Mouse (Mus musculus) spleen, embryonic (tissue): ENCODE data around the gene Tmem238.
"Not testable (repeated sequence)": the region's sequence is repeated elsewhere in the genome, so short reads cannot be mapped to it uniquely, and the experiment has no call there.

Experiments
- CTCF ChIA-PET: fragments of 350-600 bp; sonication (Branson Sonifier 250); formaldehyde crosslinking; loops from one replicate; lab custom pipeline; 2022; lab: Charles Lee

Gene Tmem238

DNA sequence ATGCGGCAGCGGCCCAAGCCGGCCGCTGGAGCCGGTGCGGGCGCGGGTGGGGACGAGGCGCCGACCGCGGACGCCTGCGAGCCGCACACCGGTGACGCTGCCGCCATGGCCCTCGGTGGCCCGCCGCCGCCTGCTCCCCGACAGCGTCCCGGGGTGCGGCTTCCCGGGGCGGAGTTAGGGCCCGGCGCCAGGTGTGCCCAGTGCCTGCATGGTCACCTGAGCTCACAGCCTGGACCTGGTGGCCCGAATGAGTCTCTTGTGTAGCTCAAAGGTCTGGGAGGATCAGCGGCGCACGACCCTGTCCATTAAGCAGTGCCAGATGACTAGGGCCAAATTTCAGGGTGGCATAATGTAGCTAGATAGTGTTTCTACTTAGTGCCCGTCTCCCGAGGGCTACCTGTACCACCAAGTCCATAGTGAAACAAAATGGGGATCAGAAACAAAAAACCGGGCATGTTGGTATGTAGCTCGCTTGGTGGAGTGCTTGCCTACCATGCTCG lies at the start of gene Tmem238:
Gene Tmem238, minus strand, starts transcription at position 221 of the 500 bp plus-strand sequence.
- CTCF ChIA-PET = no interaction called here

DNA sequence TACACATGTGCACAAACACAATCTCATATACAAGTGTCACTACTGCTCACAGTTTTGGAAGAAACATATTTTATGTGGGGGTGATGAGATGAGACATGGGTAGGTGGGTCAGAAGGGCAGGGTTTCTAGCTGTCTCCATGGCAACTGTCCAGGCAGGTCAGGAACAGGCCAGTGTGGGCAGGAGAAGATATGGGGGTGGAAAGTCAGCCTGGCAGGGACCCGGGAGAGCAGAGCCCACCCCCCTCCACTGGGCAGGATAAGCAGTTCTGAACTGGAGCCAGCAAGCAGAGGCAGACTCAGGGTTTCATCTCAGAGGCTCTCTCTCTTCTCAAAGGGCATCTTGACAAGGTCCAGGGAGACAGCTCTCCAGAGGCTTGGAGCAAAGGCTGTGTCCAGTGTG lies 48.2 kb upstream of the Tmem238 start:
- CTCF ChIA-PET = no interaction called here

DNA sequence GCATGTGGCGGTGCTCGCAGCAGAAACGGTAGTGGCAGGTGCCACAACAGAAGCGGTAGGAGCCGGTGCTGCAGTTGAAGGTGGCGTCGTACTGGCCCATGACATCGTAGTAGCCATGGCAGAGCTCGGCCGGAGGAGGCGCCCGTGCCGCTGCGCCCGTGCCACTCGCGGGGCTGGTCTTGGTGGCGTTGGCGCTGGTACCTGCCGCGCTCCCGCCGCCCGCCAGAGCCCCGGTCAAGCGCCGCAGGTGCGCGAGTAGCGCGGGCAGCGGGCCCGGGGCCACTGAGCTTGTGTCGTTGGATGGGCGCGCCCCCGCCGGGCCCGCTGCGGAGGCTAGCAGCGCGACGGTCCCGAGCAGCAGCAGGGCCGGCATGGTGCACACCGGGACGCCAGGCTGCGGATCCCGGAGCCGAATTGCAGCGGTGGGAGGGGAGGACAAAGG lies 46.9 kb upstream of the Tmem238 start:
- CTCF ChIA-PET = no interaction called here

DNA sequence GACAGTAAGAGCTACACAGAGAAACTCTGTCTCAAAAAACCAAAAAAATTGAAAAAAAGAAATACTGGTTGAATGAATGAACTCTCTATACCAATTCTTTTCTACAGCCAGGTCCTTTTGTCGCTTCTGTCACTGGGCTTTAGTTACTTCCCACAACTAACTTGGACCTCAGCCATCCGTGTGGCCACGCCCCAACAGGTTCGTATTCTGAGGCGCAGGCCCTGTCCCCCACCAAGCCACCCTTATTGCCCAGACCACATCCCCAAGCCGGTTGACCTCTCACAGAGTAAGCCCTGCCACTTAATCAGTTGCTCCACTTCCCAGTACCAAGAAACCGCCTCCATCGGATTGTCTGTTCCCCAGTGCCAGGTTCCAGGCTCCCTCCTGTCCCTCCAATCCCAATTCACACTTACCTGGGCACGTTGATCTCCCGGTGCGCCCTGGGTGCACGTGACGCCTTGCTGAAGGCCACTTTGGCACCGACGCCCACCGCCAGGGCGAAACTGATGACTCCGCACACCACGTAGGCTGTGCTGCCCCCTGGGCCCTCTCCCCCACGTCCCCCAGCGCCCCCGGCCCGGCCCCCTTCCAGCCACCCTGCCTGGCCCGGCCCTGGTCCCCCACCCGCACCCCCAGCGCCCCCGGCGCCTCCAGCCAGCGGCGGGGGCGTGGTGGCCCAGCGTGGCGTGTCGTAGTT lies 46.3 kb upstream of the Tmem238 start:
- CTCF ChIA-PET = no interaction called here

DNA sequence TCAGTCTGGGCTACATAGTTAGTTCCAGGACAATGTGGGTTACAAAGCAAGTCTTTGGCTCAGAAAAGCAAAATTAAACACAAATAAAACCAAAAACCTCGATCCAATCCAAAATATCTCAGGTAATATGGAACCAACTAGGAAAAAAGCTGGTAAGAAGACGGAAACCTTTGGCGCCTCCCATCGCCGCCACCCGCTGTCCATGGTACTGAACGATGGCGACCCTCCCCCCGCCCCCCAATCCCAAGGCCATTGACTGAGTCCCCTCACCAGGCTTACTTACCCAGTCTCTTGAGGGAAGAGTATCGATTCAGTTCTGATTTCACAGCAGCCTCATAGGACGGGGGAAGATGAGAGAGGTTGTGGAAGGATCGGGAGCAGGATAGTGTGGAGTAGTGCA lies 41.0 kb upstream of the Tmem238 start:
- CTCF ChIA-PET = no interaction called here

DNA sequence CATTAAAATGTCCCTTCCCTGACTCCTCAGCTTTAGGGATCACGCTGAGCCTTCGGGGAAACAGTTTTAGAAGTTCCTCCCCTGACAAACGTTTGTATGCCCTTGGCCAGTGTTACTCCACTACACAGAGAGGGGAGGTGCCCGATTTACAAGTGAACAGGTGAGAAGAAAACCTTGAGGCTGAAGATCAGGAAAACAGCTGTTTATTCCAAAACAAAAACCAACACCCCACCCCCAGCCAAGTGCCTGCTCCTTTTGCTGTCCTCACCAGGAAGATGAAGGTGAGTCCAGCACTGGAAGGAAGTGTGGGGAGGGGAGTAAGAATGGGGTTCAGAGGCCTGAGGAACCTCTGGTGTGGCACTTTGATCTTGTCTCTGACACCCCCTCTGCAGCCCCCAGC lies 35.9 kb upstream of the Tmem238 start:
- CTCF ChIA-PET = no interaction called here

DNA sequence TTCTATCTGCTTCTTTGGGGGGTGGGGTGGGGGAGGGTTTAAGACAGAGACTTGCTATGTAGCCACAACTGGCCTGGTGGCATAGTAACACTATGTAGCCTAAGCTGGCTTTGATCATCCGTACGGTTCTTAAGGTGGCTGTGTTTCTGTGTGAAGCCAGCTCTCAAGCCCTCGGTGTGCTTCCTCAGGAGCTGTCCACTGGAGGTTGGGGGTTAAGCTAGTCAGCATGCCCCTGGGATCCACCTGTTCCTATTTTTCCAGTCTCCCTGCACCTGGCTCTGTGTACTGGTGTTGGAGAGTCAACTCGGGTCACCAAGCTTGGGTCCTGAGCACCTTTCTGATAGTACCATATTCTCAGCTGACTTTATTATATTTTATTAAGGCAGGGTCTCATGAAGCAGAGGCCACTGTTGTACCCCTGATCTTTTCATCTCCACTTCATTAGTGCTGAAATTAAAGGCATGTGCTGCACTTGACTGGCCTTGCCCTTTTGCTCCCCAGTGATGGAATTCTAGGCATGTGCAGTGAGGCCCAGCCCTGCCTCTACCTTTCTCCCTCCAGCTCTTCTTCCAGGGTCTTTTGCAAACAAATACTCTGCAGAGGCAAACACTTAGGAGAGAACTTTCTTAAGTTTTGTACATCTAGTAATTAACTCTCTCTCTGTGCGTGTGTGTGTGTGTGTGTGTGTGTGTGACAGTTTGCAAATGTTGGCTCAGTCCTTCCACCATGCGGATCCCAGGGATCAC lies 32.9 kb upstream of the Tmem238 start:
- CTCF ChIA-PET = no interaction called here

DNA sequence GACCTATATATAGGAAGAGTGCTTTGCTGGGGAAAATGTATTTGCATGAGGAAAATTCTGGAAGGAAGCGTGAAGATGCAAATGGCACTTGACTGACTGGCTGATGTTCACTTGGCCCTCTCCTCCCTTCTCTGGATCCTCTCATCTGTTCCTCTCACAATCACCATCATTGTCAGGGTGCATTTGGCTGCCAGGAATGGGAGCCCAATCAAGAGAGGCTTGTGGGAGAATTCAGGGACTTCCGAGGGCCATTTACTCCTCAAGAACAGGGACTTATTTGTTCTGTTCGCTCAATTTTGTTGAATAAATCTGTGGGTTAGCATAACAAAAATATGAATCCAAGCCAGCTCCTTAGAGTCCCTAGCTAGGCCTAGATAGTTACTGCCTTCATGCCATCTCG lies 32.2 kb upstream of the Tmem238 start:
- CTCF ChIA-PET = no interaction called here

DNA sequence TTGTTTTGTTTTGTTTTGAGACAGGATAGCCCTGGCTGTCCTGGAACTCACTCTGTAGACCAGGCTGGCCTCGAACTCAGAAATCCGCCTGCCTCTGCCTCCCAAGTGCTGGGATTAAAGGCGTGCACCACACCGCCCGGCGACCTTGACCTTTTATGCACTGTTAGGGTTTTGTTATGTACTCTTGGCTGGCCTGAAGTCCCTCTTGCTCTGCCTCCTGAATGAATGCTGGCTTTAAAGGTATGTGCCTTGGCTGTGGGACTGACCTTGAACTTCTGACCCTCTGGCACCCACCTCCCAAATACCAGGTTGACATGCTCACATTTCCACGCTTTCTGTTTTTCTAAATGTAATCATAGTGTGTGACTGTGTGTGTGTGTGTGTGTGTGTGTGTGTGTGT lies 31.5 kb upstream of the Tmem238 start:
- CTCF ChIA-PET = not testable (repeated sequence)

DNA sequence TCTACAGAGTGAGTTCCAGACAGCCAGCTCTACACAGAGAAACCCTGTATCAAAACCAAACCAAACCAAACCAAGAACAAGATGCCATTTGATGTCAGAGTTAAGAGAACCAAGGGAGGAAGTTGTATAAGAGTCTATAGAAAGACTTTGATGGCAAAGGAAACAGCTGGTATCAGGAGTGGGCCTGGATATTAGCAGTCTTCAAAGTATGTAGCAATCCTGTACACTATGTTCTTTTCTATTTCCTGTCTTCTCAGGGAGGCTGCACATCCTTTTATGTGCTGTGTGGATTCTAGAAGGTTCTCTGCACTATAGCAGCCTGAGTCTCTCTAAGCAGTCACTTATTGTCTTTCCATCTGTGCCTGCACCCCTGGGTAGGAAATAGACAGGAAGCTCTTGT lies 27.1 kb upstream of the Tmem238 start:
- CTCF ChIA-PET = no interaction called here

DNA sequence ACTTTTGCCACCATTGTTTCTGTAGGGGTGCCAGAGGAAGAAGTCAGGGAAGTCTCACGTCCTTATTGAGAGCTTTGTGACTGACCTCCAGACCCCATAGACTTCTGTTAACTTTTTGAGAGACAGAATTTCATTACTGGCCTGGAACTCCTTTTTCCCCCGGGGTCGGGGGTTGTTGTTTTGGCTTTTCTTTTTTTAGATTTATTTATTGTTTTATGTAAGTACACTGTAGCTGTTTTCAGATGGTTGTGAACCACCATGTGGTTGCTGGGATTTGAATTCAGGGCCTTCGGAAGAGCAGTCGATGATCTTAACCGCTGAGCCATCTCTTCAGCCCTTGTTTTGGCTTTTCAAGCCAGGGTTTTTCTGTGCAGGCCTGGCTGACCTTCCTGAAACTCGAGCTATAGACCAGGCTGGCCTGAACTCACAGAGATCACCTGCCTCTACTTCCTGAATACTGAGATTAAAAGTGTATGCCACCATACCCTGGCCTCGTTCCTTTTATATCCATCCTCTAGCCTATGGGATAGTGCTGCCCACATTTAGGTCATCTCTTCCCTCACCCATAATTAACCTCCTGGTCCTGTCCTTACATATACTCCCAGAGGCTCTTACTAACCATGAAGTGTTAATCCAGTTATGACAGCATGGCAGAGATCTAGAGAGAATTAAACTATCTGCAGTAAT lies 23.8 kb upstream of the Tmem238 start:
- CTCF ChIA-PET = interaction anchor here (0.6 kb wide), 1 partner anchor 10 kb away, joined by 3 read pairs; no protein-coding TSS in a partner anchor

DNA sequence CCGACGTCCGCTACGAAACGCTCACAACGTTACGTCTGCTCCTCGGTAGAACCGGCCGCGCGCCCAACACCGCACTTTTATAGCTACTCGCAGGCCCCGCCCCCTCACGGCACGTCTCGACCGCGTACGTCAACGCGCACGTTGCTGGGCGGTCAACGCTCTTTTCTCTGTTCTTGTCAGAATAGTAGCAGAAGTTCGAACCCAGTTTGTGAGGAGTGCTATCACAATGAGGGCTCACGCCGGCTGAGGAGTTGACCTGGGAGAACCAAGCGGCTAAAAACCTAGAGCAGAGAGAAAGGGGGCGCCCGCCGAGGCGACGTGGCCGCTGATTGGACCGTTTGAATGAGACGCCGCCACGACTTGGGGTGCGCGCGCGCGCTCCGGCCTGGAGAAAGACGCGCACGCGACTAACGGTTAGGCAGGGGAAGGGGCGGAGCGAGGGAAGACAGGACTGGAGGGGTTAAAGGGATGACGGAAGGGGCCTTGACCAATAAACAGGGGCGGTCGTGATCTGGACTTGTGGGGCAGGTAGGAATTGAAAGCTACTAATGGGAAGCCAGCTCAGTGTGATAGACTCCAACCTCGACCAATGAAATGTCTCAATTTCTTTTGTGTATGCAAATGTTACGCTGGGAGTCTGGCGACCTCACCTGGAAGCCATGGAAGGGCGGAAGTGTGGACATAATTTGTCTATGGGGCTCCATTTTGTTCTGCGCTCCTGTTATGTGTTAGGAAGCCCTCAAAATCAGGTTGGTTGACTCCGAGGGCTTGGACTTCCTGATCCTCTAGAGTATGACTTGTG lies 23.0 kb upstream of the Tmem238 start, which contains the start of gene Ube2s:
Gene Ube2s, minus strand, starts transcription at position 288 of the 802 bp plus-strand sequence.
- CTCF ChIA-PET = interaction anchor here (0.6 kb wide), 1 partner anchor 10 kb away, joined by 3 read pairs; no protein-coding TSS in a partner anchor

DNA sequence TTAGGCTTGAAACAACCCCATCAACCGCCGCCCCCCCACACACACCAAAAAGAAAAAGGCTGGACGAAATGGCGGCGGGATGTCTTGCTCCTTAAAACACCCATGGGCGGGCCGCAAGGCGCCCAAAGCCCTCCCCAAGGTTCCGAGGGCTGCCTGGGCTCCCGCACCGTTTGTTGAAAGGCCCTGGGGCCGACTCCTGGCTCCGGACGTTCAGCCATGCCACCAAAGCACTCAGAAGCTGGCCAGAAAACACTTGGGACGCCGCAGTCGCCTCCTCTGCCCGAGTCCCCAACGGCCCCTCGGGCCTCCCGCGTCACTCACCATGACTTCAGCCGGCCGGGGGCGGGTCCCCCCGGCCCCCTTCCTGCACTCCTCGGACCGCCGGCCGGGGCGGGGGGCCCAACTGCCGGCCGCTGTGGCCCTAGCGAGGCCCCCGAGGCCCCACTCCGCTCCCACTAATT lies 22.4 kb upstream of the Tmem238 start:
- CTCF ChIA-PET = no interaction called here

DNA sequence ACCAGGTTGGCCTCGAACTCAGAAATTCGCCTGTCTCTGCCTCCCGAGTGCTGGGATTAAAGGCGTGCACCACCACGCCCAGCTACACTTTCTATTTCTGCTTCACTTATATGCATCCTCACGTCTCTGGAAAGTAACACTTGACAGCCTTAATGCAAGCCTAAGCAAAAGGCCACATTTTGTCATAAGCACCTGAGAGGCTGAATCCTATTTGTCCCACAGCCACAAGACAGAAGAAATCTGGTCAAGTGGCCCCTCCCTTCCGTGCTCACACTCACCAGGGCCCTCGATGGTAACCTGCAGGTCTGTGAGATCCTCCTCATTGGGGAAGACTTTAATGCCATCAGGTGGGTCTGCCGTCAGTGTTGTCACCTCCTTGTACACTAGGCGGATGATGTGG lies 21.7 kb upstream of the Tmem238 start:
- CTCF ChIA-PET = not testable (repeated sequence)

DNA sequence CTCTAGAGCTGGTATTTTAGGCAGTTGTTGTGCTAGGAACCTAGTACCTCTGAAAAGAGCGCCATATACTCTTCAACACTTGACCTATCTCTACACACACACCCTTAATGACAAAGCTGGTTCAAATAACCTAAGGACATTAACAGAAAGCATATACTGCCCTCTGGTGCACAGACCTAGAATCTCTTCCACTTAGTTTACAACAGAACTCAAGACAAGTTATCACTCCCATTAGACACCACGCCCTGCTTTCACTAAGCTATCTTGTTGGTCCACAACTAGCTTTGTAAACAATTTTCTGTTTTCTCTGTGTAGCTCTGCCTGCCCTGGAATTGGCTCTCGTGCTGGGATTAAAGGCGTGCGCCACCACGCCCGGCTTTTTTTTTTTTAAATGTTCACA lies 17.3 kb upstream of the Tmem238 start:
- CTCF ChIA-PET = interaction anchor here (0.7 kb wide), 1 partner anchor 12 kb away, joined by 3 read pairs; no protein-coding TSS in a partner anchor

DNA sequence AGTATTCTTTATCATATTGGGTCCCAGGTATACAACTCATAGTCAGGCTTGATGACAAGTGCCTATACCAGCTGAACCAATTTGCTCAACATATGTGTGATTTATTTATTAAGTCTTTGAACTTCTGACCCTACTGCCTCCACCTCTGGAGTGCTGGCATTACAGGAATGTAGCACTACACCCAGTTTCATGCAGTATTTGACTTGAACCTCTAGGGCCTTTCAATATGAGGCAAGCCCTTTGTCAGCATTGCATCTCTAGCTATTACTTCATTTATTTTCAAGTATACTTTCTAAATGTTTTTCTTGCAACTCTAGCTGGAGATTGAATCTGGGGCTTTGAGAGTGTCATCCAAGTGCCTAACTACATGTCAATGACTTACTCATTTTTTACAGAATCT lies 12.8 kb upstream of the Tmem238 start:
- CTCF ChIA-PET = no interaction called here

DNA sequence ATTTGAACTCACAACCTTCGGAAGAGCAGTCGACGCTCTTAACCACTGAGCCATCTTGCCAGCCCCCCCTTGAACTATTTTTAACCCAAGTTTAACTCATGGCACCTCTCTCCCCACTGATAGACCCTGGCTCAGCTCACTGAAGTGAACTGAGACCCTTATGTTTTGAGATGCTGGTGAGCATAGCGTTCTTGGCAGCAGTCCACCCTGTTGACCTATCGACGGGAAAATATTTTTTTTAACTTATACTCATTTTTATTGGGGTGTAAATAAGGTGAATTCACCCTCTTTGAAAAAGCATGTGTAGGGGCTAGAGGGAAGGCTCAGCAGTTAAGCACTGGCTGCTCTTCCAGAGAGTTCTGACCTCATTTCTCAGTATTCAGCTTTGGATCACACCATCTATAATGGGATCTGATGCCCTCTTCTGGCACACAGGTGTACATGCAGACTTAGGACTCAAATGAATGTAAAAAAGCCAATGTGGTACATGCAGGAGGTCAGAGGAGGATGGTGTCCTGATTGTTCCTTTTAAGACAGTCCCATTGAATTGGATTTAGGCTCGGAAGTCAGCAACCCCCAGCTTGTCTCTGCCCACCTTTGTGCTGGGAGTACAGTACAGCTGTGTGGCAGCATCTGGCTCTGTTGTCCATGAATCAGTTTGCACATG lies 6.4 kb upstream of the Tmem238 start:
- CTCF ChIA-PET = interaction anchor here (0.6 to 0.7 kb wide), 2 partner anchors 39 to 61 kb away, joined by 3 to 9 read pairs; no protein-coding TSS in a partner anchor

DNA sequence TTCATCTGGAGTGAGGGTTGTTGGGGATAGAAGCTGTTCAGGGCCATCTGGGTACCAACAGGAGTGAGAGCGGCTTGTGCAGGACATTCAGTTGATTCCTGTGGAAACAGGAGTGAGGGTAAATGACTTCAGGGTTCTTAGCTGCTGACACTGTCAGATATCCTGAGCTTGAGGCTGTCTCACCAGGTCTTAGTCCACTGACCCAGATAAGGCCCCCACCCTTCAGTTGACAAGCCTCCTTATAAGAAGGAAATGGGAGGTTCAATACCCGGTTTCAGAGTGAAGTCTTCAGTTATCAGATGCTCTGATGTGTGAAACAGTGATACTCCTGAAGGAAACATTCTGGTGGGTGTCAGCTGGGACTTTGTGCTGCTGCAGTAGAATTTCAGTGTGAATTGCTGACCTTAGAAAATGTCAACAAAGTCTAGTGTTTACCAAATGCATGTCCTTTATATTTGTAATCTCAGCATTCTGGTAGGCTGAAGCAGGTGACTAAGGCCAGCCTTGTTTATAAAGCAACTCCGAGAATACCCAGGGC lies 5.2 kb upstream of the Tmem238 start:
- CTCF ChIA-PET = interaction anchor here (0.6 to 0.9 kb wide), 4 partner anchors 12 to 150 kb away, joined by 3 to 5 read pairs (median 4); no protein-coding TSS in a partner anchor

DNA sequence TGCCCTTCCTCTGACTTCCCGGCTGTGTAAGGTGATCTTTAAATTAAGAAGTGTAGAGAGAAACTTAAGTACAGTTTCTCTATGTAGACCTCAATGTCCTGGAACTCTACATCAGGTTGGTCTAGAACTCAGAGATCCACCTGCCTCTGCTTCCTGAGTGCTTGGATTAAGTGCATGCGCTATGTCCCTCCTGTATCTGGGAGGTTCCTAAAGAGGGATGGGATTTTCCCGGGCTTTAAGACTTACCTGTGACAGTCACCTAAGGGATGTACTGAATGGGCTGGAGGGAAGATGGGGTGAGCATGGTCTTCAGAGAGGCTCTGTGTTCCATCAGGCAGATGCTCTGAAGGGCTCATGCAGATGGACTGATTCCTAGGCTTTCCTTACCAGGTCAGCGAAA lies 4.2 kb upstream of the Tmem238 start:
- CTCF ChIA-PET = interaction anchor here (1.7 kb wide), 1 partner anchor 55 kb away, joined by 4 read pairs; no protein-coding TSS in a partner anchor

DNA sequence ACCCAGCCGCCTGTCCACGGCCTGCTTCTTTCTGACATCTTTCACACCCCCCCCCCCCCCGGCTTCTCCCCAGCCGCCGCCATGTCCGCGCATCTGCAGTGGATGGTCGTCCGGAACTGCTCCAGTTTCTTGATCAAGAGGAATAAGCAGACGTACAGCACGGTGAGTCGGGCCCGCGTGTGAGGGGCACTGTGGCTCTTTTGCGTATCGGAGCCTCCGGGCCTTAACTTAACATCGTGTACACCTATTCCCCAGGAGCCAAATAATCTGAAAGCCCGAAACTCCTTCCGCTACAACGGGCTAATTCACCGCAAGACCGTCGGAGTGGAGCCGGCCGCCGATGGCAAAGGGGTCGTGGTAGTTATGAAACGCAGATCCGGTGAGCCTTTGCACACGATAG lies 3.8 kb upstream of the Tmem238 start:
- CTCF ChIA-PET = interaction anchor here (1.7 kb wide), 1 partner anchor 54 kb away, joined by 4 read pairs; no protein-coding TSS in a partner anchor
